Mouse (Mus musculus): ENCODE data around the gene Tent5b. TPM values are rescaled to one million over a fixed set of nuclear protein-coding genes. Genes with fewer than 3 reads are reported as not detected.
A peak's percentile ranks its signal among the peaks of the same experiment; 100 is the strongest.

Tent5b gene
- polyA plus RNA-seq, 1 experiment: 4.4 TPM

DNA sequence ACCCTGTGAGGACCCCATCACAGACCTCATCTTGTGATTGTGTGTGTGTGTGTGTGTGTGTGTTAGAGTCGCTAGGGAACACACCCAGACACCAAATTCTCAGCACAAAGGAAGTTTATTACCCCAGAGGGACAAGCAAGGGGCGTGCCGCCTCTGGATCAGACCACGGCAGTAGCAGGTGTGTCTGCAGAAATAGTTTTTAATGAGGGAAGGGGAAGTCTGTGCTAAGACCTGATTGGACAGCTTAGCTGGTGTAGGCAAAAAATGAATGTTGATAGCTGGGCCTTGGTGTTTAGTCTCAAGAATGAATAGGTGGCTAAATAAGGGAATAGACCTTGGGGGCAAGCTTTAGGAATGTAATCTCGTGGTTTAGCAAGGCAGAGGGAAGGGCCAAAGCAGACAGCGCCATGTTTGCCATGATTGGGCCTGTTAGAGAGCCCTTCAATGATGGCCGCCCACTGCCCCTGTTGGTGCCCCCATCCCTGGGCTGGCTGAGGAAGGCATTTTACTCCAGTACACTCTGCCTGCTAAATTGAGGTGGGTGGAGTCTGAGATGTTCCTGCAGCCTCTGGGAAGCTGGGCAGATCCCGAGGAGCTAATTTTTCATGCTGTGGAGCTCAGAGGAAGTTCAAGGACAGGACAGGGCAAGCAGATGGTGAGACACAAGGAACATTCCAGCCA lies 31.1 kb upstream of the Tent5b start:
- H3K36me3 ChIP-seq (ENCODE audit: control insufficient read depth, insufficient read depth): no peaks in the 10 kb centered on the region
- no peak overlapping the region for H3ac ChIP-seq (ENCODE audit: control insufficient read depth, insufficient read length, low read depth)
- H3K27me3 ChIP-seq (ENCODE audit: control insufficient read depth, insufficient read depth, insufficient read length): no peaks in the 10 kb centered on the region

GRCm38 (mm10) chr4:133449726-133450125 lies 30.2 kb upstream of the Tent5b start:
- H3K79me2 ChIP-seq (ENCODE audit: control insufficient read depth, insufficient read depth): no peaks in the 10 kb centered on the region
- H3ac ChIP-seq (ENCODE audit: control insufficient read depth, insufficient read length, low read depth): no peak overlapping the region
- TF ChIP-seq MAX (IDR thresholded peaks at IDR 0.05) (no peak), CTCF (IDR thresholded peaks at IDR 0.05; ENCODE audit: control insufficient read depth, insufficient read depth, insufficient read length) (peak; percentile 3)
- no peaks in the 10 kb centered on the region for H3K27me3 ChIP-seq (ENCODE audit: control insufficient read depth, insufficient read depth, insufficient read length)
- H3K79me3 ChIP-seq (ENCODE audit: low read depth): no peaks in the 10 kb centered on the region
- no peaks in the 10 kb centered on the region for H3K36me3 ChIP-seq (ENCODE audit: control insufficient read depth, insufficient read depth)
- H3K4me3 ChIP-seq (ENCODE audit: insufficient read depth, poor library complexity, severe bottlenecking): no peak overlapping the region

More for the DNA sequence above, 31.1 kb upstream of the Tent5b start:
- no peak overlapping the region for H3K4me3 ChIP-seq (ENCODE audit: insufficient read depth, poor library complexity, severe bottlenecking)
- TF ChIP-seq CEBPB (IDR thresholded peaks at IDR 0.05; ENCODE audit: low read depth) (no peak), MYOD1 (IDR thresholded peaks at IDR 0.05; ENCODE audit: control insufficient read depth, insufficient read length, low read depth) (no peak), FOSL1 (IDR thresholded peaks at IDR 0.05; ENCODE audit: insufficient read depth, low read length, poor library complexity, severe bottlenecking) (no peak), CTCF (IDR thresholded peaks at IDR 0.05; ENCODE audit: control insufficient read depth, insufficient read depth, insufficient read length) (no peak), MAX (IDR thresholded peaks at IDR 0.05) (no peak), MYOG (IDR thresholded peaks at IDR 0.05; ENCODE audit: control insufficient read depth, extremely low read depth, insufficient read length) (no peak), USF1 (IDR thresholded peaks at IDR 0.05; ENCODE audit: low read depth) (no peak)
- H3K79me2 ChIP-seq (ENCODE audit: control insufficient read depth, insufficient read depth): no peaks in the 10 kb centered on the region
- H3K79me3 ChIP-seq (ENCODE audit: low read depth): no peaks in the 10 kb centered on the region

DNA sequence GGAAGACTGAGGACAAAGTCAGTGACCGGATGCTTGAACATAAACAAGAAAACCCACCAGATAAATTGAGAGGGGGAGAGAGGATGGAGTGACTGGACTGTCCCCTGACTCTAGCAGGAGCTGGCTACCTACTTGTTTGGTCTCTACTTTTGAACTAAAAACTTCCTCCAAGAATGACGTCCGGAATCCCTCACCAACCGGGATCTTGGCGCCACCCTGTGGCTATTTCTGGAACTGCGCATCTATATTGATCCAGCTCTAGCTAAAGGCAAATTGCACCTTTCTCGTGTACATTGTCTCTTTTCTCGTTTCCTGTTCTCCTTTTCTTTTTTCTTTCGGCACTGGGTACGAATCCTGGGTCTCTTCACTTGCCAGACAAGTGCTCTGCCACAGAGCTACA lies 28.4 kb upstream of the Tent5b start:
- H3K27me3 ChIP-seq (ENCODE audit: control insufficient read depth, insufficient read depth, insufficient read length): no peaks in the 10 kb centered on the region
- H3K36me3 ChIP-seq (ENCODE audit: control insufficient read depth, insufficient read depth): no peaks in the 10 kb centered on the region
- TF ChIP-seq MYOD1 (IDR thresholded peaks at IDR 0.05; ENCODE audit: control insufficient read depth, insufficient read length, low read depth) (no peak), MAX (IDR thresholded peaks at IDR 0.05) (no peak), USF1 (IDR thresholded peaks at IDR 0.05; ENCODE audit: low read depth) (no peak), FOSL1 (IDR thresholded peaks at IDR 0.05; ENCODE audit: insufficient read depth, low read length, poor library complexity, severe bottlenecking) (no peak), CEBPB (IDR thresholded peaks at IDR 0.05; ENCODE audit: low read depth) (no peak), CTCF (IDR thresholded peaks at IDR 0.05; ENCODE audit: control insufficient read depth, insufficient read depth, insufficient read length) (no peak), MYOG (IDR thresholded peaks at IDR 0.05; ENCODE audit: control insufficient read depth, extremely low read depth, insufficient read length) (no peak)
- no peaks in the 10 kb centered on the region for H3K79me2 ChIP-seq (ENCODE audit: control insufficient read depth, insufficient read depth)
- no peak overlapping the region for H3K4me3 ChIP-seq (ENCODE audit: insufficient read depth, poor library complexity, severe bottlenecking)
- no peak overlapping the region for H3ac ChIP-seq (ENCODE audit: control insufficient read depth, insufficient read length, low read depth)
- H3K79me3 ChIP-seq (ENCODE audit: low read depth): no peaks in the 10 kb centered on the region

DNA sequence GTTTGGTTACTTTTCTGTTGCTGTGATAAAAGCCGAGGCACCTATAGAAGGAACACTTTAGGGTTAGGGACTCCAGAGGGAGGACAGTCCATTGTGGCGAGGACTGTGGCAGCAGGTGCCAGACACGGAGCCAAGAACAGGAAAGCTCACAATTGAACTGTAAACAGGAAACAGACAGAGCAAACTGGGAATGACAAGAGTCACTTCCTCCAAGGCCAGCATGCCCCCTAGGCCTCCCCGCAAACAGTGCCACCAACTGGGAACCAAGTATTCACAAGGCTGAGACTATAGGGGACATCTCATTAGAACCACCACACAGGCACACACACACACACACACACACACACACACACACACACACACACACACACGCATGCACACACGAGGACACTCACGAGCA lies 27.5 kb upstream of the Tent5b start:
- no peaks in the 10 kb centered on the region for H3K36me3 ChIP-seq (ENCODE audit: control insufficient read depth, insufficient read depth)
- H3K4me3 ChIP-seq (ENCODE audit: insufficient read depth, poor library complexity, severe bottlenecking): no peak overlapping the region
- no peak overlapping the region for H3ac ChIP-seq (ENCODE audit: control insufficient read depth, insufficient read length, low read depth)
- TF ChIP-seq MYOD1 (IDR thresholded peaks at IDR 0.05; ENCODE audit: control insufficient read depth, insufficient read length, low read depth) (no peak), MAX (IDR thresholded peaks at IDR 0.05) (no peak)
- H3K79me3 ChIP-seq (ENCODE audit: low read depth): no peaks in the 10 kb centered on the region
- H3K27me3 ChIP-seq (ENCODE audit: control insufficient read depth, insufficient read depth, insufficient read length): no peaks in the 10 kb centered on the region
- no peaks in the 10 kb centered on the region for H3K79me2 ChIP-seq (ENCODE audit: control insufficient read depth, insufficient read depth)

DNA sequence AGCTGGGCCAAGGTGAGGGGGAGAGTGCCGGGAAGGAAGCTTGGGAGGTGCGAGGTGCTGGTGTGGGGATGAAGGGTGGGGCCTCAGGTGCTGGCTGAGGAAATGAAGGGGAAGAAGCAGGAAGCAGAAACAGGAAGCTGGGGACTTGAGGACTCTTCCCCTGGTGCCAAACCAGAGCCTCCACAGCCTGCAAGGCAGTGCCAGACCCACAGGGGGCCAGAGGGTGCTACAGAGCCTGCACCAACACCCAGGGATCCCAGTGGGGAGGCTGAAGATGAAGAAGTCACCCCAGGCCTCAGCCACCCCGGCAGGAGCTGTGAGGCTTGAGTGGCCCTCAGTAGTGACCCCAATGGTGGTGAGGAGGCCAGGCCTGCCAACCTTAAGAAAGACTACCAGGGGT lies 21.9 kb upstream of the Tent5b start:
- Histone ChIP-seq H3K79me2 (ENCODE audit: control insufficient read depth, insufficient read depth) (no peaks in the 10 kb centered on the region), H3ac (ENCODE audit: control insufficient read depth, insufficient read length, low read depth) (no peak overlapping the region), H3K27me3 (ENCODE audit: control insufficient read depth, insufficient read depth, insufficient read length) (no peaks in the 10 kb centered on the region), H3K36me3 (ENCODE audit: control insufficient read depth, insufficient read depth) (no peaks in the 10 kb centered on the region), H3K4me3 (ENCODE audit: insufficient read depth, poor library complexity, severe bottlenecking) (no peak overlapping the region), H3K79me3 (ENCODE audit: low read depth) (no peaks in the 10 kb centered on the region)
- TF ChIP-seq MYOG (IDR thresholded peaks at IDR 0.05; ENCODE audit: control insufficient read depth, extremely low read depth, insufficient read length): no peak
- TF ChIP-seq CTCF (IDR thresholded peaks at IDR 0.05; ENCODE audit: control insufficient read depth, insufficient read depth, insufficient read length): no peak
- TF ChIP-seq USF1 (IDR thresholded peaks at IDR 0.05; ENCODE audit: low read depth): no peak
- TF ChIP-seq MYOD1 (IDR thresholded peaks at IDR 0.05; ENCODE audit: control insufficient read depth, insufficient read length, low read depth): no peak
- no peak for TF ChIP-seq CEBPB (IDR thresholded peaks at IDR 0.05; ENCODE audit: low read depth)
- no peak for TF ChIP-seq FOSL1 (IDR thresholded peaks at IDR 0.05; ENCODE audit: insufficient read depth, low read length, poor library complexity, severe bottlenecking)
- TF ChIP-seq MAX (IDR thresholded peaks at IDR 0.05): no peak

- Histone ChIP-seq H3ac (ENCODE audit: control insufficient read depth, insufficient read length, low read depth) (no peak overlapping the region), H3K27me3 (ENCODE audit: control insufficient read depth, insufficient read depth, insufficient read length) (no peaks in the 10 kb centered on the region), H3K4me3 (ENCODE audit: insufficient read depth, poor library complexity, severe bottlenecking) (no peak overlapping the region), H3K79me3 (ENCODE audit: low read depth) (no peaks in the 10 kb centered on the region), H3K36me3 (ENCODE audit: control insufficient read depth, insufficient read depth) (no peaks in the 10 kb centered on the region), H3K79me2 (ENCODE audit: control insufficient read depth, insufficient read depth) (no peaks in the 10 kb centered on the region)
- TF ChIP-seq USF1 (IDR thresholded peaks at IDR 0.05; ENCODE audit: low read depth) (no peak), FOSL1 (IDR thresholded peaks at IDR 0.05; ENCODE audit: insufficient read depth, low read length, poor library complexity, severe bottlenecking) (no peak), CTCF (IDR thresholded peaks at IDR 0.05; ENCODE audit: control insufficient read depth, insufficient read depth, insufficient read length) (no peak), MAX (IDR thresholded peaks at IDR 0.05) (no peak), MYOD1 (IDR thresholded peaks at IDR 0.05; ENCODE audit: control insufficient read depth, insufficient read length, low read depth) (no peak), MYOG (IDR thresholded peaks at IDR 0.05; ENCODE audit: control insufficient read depth, extremely low read depth, insufficient read length) (no peak), CEBPB (IDR thresholded peaks at IDR 0.05; ENCODE audit: low read depth) (no peak)
Measured at GRCm38 (mm10) chr4:133460006-133460405, 19.9 kb upstream of the Tent5b start.

Measured in C2C12 (cell line).